Mouse (Mus musculus) bone marrow macrophage, adult 2 months (primary cell): Measurements from ENCODE around the gene Kctd19.

Source experiments
- CTCF ChIP-seq: IDR thresholded peaks from 2 replicates; pipeline ENCODE4 v1.5.1; 2012; ENCODE audit warnings: low read depth, mild to moderate bottlenecking, low read length, moderate library complexity
- POLR2A ChIP-seq: IDR thresholded peaks from 2 replicates; pipeline ENCODE4 v1.6.1; 2012; ENCODE audit warnings: mild to moderate bottlenecking, low read depth, low read length, borderline replicate concordance

DNA sequence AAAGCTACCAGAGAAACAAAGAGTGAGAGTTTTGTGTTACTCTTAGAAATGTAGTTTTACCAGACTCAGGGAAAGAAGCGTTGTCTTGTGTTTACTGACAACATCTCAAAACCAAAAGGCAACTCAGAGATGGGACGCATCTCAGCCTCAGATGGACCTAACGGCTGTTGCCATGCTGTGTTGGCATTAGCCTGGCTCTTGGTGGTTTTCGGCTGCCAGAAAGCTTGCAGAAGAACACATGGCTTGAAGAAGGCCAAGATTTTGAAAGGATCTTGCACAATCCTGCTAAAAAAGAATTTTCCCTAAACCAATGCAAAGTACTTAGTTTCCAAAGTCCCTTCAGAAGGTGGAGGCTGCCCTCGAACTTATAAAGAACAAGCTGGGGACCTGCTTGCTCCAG lies 29.4 kb upstream of the Kctd19 start:
- no peak for TF ChIP-seq POLR2A
- no peak for TF ChIP-seq CTCF
